In genomic region chr2:35673986-35674385, GRCm38 (mm10) we compare ENCODE assay signal across 23 mouse cellular contexts.
A peak's percentile ranks its signal among the peaks of the same experiment; 100 is the strongest.
DNase-seq lines count a peak whose midpoint lies in the region; ATAC-seq and TF ChIP-seq lines count a peak whose summit lies in the region.
"Had no signal": no experiment of that assay in that cellular context is flagged by ENCODE, and none has a peak within 500 bp of the region (broad histone marks: within the 10 kb centered on the region; RNA-seq: fewer than 3 reads in every experiment).

No protein-coding gene starts in this region.

- peaks cover 77% of the 10 kb centered on the region for H3K79me2 ChIP-seq in myocyte (ENCODE audit: control insufficient read depth, insufficient read depth)

- DNase-seq in cerebellum, adult 2 months, result no peak
- DNase-seq in cerebellum, postnatal 4 days (ENCODE audit: low spot score in 2 of 2), result no peak
- DNase-seq in Muller cell, postnatal 12 days (ENCODE audit: inconsistent ontology term), result peak; percentile 85
- DNase-seq in embryo, embryonic 11 days, result no peak
- DNase-seq in thymus, postnatal 4 days, result no peak
- DNase-seq: adrenal gland, postnatal 14 days; B cell, adult 2 months; cerebellum, adult 11-12 months; cerebellum, postnatal 25 days; forebrain, postnatal 0 days; layer of hippocampus, postnatal 36 days; liver, embryonic 13.5 days; lung, embryonic 14.5 days; thymus, postnatal 25 days had no signal

- H3ac ChIP-seq in myocyte (ENCODE audit: control insufficient read depth, insufficient read length), result no peak overlapping the region

- H3K4me3 ChIP-seq in cerebellum, adult 2 months (replicated peaks; ENCODE audit: insufficient read depth, low read depth, low read length), result no peak overlapping the region
- H3K4me3 ChIP-seq in intestine, embryonic 16.5 days (ENCODE audit: low read length), result no peak overlapping the region
- no peak overlapping the region for H3K4me3 ChIP-seq in intestine, postnatal 0 days (ENCODE audit: low read depth, low read length)
- no peak overlapping the region for H3K4me3 ChIP-seq in myocyte
- H3K4me3 ChIP-seq: intestine, embryonic 15.5 days; kidney, embryonic 15.5 days; limb, embryonic 13.5 days; liver, embryonic 13.5 days; midbrain, embryonic 12.5 days; neural tube, embryonic 12.5 days had no signal

- TF ChIP-seq CTCF in cerebellum, adult 2 months (IDR thresholded peaks at IDR 0.05; ENCODE audit: borderline replicate concordance, insufficient read depth, low read depth, low read length), result no peak
- TF ChIP-seq CTCF in intestine, postnatal 0 days (IDR thresholded peaks at IDR 0.05; ENCODE audit: low read depth), result no peak

- H3K4me1 ChIP-seq in cerebellum, adult 2 months (ENCODE audit: control insufficient read depth, insufficient read depth, low read length), result peaks cover 74% of the 10 kb centered on the region
- peaks cover 88% of the 10 kb centered on the region for H3K4me1 ChIP-seq in intestine, embryonic 16.5 days (ENCODE audit: control insufficient read depth, insufficient read depth, low read length)
- H3K4me1 ChIP-seq in intestine, postnatal 0 days (replicated peaks; ENCODE audit: control insufficient read depth, insufficient read depth, low read length), result peaks cover 22% of the 10 kb centered on the region

- H3K27me3 ChIP-seq in cerebellum, adult 2 months (ENCODE audit: control insufficient read depth, insufficient read depth, low read length), result no peaks in the 10 kb centered on the region
- H3K27me3 ChIP-seq in intestine, embryonic 16.5 days (replicated peaks; ENCODE audit: control insufficient read depth, insufficient read depth, low read length), result no peaks in the 10 kb centered on the region
- no peaks in the 10 kb centered on the region for H3K27me3 ChIP-seq in intestine, postnatal 0 days (replicated peaks; ENCODE audit: control insufficient read depth, insufficient read depth, low read length)
- H3K27me3 ChIP-seq in myocyte (ENCODE audit: control insufficient read depth, insufficient read depth, insufficient read length), result no peaks in the 10 kb centered on the region
- H3K27me3 ChIP-seq: intestine, embryonic 15.5 days; kidney, embryonic 15.5 days; limb, embryonic 13.5 days; liver, embryonic 13.5 days; midbrain, embryonic 12.5 days; neural tube, embryonic 12.5 days had no signal

- H3K9ac ChIP-seq in intestine, embryonic 16.5 days (ENCODE audit: low read depth, low read length), result no peak overlapping the region
- no peak overlapping the region for H3K9ac ChIP-seq in intestine, postnatal 0 days (ENCODE audit: low read depth, low read length)
- H3K9ac ChIP-seq: forebrain, postnatal 0 days; hindbrain, embryonic 14.5 days; intestine, embryonic 15.5 days; kidney, embryonic 15.5 days; limb, embryonic 13.5 days; liver, embryonic 13.5 days; lung, embryonic 14.5 days; midbrain, embryonic 12.5 days; neural tube, embryonic 12.5 days had no signal

- ATAC-seq in intestine, embryonic 16.5 days, result no peak
- ATAC-seq in intestine, postnatal 0 days, result no peak
- ATAC-seq: forebrain, postnatal 0 days; intestine, embryonic 15.5 days had no signal

- peak overlapping the region; percentile 20; the same call in 1 of the 2 replicates for H3K27ac ChIP-seq in cerebellum, adult 2 months (ENCODE audit: insufficient read depth, low read length)
- 0 out of 2 replicates have a peak overlapping the region, but pooled peaks have one; percentile 0 for H3K27ac ChIP-seq in intestine, embryonic 16.5 days (ENCODE audit: low read length)
- no peak overlapping the region for H3K27ac ChIP-seq in intestine, postnatal 0 days (ENCODE audit: low read depth, low read length)
- H3K27ac ChIP-seq: hindbrain, embryonic 14.5 days; intestine, embryonic 15.5 days; kidney, embryonic 15.5 days; liver, embryonic 13.5 days; midbrain, embryonic 12.5 days; neural tube, embryonic 12.5 days had no signal

- no peak overlapping the region for H3K4me2 ChIP-seq in intestine, embryonic 16.5 days (ENCODE audit: low read depth, low read length)
- H3K4me2 ChIP-seq in intestine, postnatal 0 days (replicated peaks; ENCODE audit: low read depth), result no peak overlapping the region
- H3K4me2 ChIP-seq in myocyte (ENCODE audit: low read depth), result peak overlapping the region; percentile 56
- H3K4me2 ChIP-seq: hindbrain, embryonic 14.5 days; intestine, embryonic 15.5 days; kidney, embryonic 15.5 days; limb, embryonic 13.5 days; liver, embryonic 13.5 days; lung, embryonic 14.5 days; midbrain, embryonic 12.5 days; neural tube, embryonic 12.5 days had no signal

- no peak for TF ChIP-seq POLR2A in cerebellum, adult 2 months (IDR thresholded peaks at IDR 0.05; ENCODE audit: borderline replicate concordance, insufficient read depth, low read length)
- no peak for TF ChIP-seq POLR2A in myocyte (IDR thresholded peaks at IDR 0.05; ENCODE audit: insufficient read length, low read depth)

- no peaks in the 10 kb centered on the region for H3K36me3 ChIP-seq in intestine, embryonic 16.5 days (ENCODE audit: control insufficient read depth, insufficient read depth, low read length)
- H3K36me3 ChIP-seq in intestine, postnatal 0 days (ENCODE audit: control insufficient read depth, insufficient read depth), result 0 out of 2 replicates have a peak, but pooled peaks cover 14% of the 10 kb centered on the region
- no peaks in the 10 kb centered on the region for H3K36me3 ChIP-seq in myocyte (ENCODE audit: control insufficient read depth, insufficient read depth)
- H3K36me3 ChIP-seq: intestine, embryonic 15.5 days; limb, embryonic 13.5 days; liver, embryonic 13.5 days; neural tube, embryonic 12.5 days had no signal

- H3K9me3 ChIP-seq in intestine, embryonic 16.5 days (ENCODE audit: control insufficient read depth, low read length), result no peaks in the 10 kb centered on the region
- no peaks in the 10 kb centered on the region for H3K9me3 ChIP-seq in intestine, postnatal 0 days (ENCODE audit: control insufficient read depth)
- H3K9me3 ChIP-seq: intestine, embryonic 15.5 days; kidney, embryonic 15.5 days; limb, embryonic 13.5 days; liver, embryonic 13.5 days; midbrain, embryonic 12.5 days; neural tube, embryonic 12.5 days had no signal

- 12% methylated on average over 3 of the region's 3 CpGs for WGBS in cerebellum, adult 2 months
- WGBS in intestine, embryonic 16.5 days, result 46% methylated on average over 3 of the region's 3 CpGs
- 58% methylated on average over 3 of the region's 3 CpGs for WGBS in intestine, postnatal 0 days

TF ChIP-seq in myocyte, 11 proteins besides CTCF, POLR2A, EP300 and RAD21:
- TF ChIP-seq REST (IDR thresholded peaks at IDR 0.05; ENCODE audit: insufficient read depth, insufficient read length), result no peak
- TF ChIP-seq SRF (IDR thresholded peaks at IDR 0.05; ENCODE audit: control insufficient read depth, insufficient read length, low read depth), result no peak
- TF ChIP-seq MAX (IDR thresholded peaks at IDR 0.05; ENCODE audit: low read depth), result no peak
- peak; percentile 42 for TF ChIP-seq TCF12 (IDR thresholded peaks at IDR 0.05; ENCODE audit: insufficient read depth, poor library complexity, severe bottlenecking)
- no peak for TF ChIP-seq POLR2AphosphoS2 (IDR thresholded peaks at IDR 0.05; ENCODE audit: insufficient read length, low read depth)
- TF ChIP-seq TCF3 (IDR thresholded peaks at IDR 0.05; ENCODE audit: insufficient read length, low read depth), result no peak
- no peak for TF ChIP-seq MYOD1 (IDR thresholded peaks at IDR 0.05; ENCODE audit: control insufficient read depth in 1 of 3, insufficient read length in 2 of 3, low read depth in 2 of 3)
- no peak for TF ChIP-seq USF1 (IDR thresholded peaks at IDR 0.05; ENCODE audit: low read depth)
- 0 out of 2 replicates have a peak, but pooled peaks have one; percentile 1 for TF ChIP-seq CEBPB (IDR thresholded peaks at IDR 0.05; ENCODE audit: insufficient read depth, poor library complexity, severe bottlenecking)
- peak in 2 of 3 experiments; percentile 33 to 60 for TF ChIP-seq MYOG (IDR thresholded peaks at IDR 0.05; ENCODE audit: control insufficient read depth in 1 of 3, insufficient read depth in 1 of 3, insufficient read length in 2 of 3, low read depth in 2 of 3)
- TF ChIP-seq E2F4 (IDR thresholded peaks at IDR 0.05; ENCODE audit: insufficient read depth), result no peak
